Mouse (Mus musculus) embryonic fibroblast, embryonic 13.5 days (primary cell): ENCODE data around the gene Obsl1. TPM values are rescaled to one million over a fixed set of nuclear protein-coding genes. Genes with fewer than 3 reads are reported as not detected.

Experiments
- H3K27ac ChIP-seq: 2 replicates; pipeline ENCODE4 v1.5.1; 2012; ENCODE audit warnings: low read length, control low read depth, inconsistent platforms; ENCODE audit not compliant: insufficient read depth
- H3K4me1 ChIP-seq: 2 replicates; pipeline ENCODE4 v1.6.1; 2011; ENCODE audit warnings: low read length; ENCODE audit not compliant: control insufficient read depth, insufficient read depth
- H3K4me3 ChIP-seq: 2 replicates; pipeline ENCODE4 v1.5.1; 2011; ENCODE audit warnings: mild to moderate bottlenecking, control low read depth, low read length; ENCODE audit not compliant: insufficient read depth
- CTCF ChIP-seq: IDR thresholded peaks from 2 replicates; pipeline ENCODE4 v1.5.1; 2011; ENCODE audit warnings: mild to moderate bottlenecking, control low read depth, low read length, moderate library complexity, borderline replicate concordance; ENCODE audit not compliant: insufficient read depth
- POLR2A ChIP-seq: IDR thresholded peaks from 2 replicates; pipeline ENCODE4 v1.6.1; 2011; ENCODE audit warnings: low read depth, mild to moderate bottlenecking, control low read depth, low read length, moderate library complexity
- polyA plus RNA-seq: library from polyadenylated mRNA; stranded (reverse); fragments of >200 nt; gene quantifications from 2 replicates; pipeline ENCODE4 v1.2.4, GENCODE M21; 2011; ENCODE audit warnings: low read depth; ENCODE audit not compliant: missing spikeins, insufficient read length

Obsl1 gene
- polyA plus RNA-seq, 1 experiment, result 40.0 TPM

DNA sequence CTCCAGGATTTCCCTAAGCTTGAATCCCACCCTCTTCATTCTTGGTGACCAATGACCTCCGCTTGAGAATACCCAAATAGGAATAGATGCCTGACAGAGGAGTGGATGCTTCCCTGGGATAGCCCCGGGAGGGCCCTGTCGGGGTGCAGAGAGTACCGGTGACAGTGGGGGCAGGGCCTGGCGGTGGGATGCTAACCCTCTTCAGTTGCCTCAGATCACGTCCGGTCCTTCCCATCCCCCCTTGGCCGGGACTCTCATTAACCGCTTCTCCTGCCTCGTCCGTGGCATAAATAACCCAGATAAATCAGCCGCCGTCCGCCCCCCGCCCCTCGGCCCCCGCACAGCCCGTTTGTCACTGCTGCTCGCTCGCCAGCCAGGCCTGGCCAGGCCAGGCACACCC, 59.6 kb downstream of the Obsl1 start:
- Histone ChIP-seq H3K4me3 (no peak overlapping the region), H3K27ac (no peak overlapping the region)

DNA sequence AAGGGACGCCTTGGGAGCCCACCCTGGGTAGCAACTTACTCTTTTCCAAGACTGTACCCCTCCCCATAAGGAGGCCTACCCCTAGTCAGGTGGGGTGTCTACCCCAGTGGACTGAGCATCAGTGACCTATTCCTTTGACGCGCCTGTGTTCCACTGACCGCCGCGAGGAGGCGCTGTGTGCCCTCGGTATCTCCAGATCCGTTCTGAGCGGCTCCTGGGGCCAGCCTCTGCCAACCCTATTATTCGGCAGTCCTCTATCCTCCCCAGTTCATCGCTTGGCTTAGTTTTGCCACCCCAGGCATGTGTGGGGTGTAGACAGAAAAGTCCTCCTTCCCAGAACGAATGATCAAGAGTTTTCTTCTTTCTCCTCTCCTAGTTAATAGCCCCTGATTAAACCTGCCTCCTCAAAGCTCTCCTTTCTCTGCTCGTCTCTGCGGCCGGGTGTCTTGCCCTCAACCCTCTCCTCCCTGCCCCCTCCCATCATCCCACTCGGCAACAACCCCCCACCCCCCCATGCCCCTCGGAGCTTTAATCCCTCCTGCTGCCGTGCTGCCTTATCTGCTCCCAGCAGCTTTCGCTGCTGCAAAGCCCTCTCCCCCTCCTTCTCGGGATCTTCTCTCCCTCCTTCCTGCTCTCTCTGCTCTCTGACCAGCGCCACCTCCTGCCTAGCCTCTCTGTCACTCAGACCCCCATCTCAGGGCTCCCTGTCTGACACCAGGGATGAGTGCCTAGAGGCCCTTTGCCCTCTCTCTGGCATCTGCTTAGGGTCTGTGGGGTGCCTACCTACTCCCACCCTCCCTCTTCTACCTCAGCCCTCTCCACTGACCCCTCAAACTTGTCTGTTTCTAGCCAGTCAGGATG, 60.3 kb downstream of the Obsl1 start:
- Histone ChIP-seq H3K4me1 (0 out of 2 replicates have a peak, but pooled peaks cover 2% of the 10 kb centered on the region), H3K27ac (no peak overlapping the region), H3K4me3 (no peak overlapping the region)
- TF ChIP-seq POLR2A, result no peak
- TF ChIP-seq CTCF, result peak; percentile 98

More for the DNA sequence above, 59.6 kb downstream of the Obsl1 start:
- 0 out of 2 replicates have a peak, but pooled peaks cover 2% of the 10 kb centered on the region for H3K4me1 ChIP-seq
- TF ChIP-seq POLR2A (no peak), CTCF (no peak)

DNA sequence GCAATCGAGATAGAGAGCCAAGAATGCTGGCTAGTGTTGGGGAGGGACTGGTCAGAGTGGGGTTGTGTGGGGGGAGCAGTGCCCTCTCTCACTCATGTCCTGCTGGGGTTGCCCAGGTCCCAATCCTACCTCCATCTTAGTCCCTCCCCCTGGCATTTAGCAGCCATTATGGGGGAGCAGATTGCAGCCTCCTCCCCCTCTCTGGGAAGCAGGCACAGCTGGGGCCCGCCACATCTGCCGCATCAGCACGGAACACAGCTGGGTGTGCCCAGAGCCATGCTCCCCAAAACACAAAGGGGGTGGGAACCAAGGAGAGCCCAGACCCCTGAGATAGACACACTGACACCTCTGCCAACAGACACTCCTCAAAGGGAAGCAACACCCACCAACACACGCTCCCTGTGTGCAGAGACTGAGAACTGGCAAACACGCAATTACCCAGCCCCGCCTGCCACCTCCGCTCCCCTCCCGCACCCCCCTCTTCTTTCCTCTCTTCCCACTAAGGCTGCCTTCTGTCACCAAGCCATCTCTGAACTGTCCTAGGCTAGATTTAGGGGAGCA, 61.0 kb downstream of the Obsl1 start:
- H3K4me1 ChIP-seq, result 0 out of 2 replicates have a peak, but pooled peaks cover 2% of the 10 kb centered on the region
- TF ChIP-seq CTCF, result no peak
- TF ChIP-seq POLR2A, result no peak
- no peak overlapping the region for H3K27ac ChIP-seq
- no peak overlapping the region for H3K4me3 ChIP-seq

DNA sequence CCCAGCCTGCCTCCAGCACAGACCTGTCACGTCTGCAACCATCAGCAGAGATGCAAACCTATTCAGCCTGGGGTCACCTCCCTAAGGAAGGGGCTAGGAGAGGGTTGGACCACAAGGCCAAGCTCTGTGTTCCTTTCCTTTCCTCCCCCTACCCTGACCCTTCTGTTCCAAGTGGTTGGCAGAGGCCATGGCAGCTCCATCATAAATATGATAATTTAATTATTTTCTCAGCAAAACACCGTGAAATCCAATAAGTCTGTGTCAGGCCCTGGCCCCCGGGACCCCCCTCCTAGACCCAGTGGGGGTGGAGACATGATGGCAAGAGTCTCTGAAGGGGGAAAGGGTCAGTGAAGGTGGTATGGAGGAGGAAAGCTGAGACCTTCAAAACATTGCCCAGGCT, 62.0 kb downstream of the Obsl1 start:
- no peak overlapping the region for H3K27ac ChIP-seq
- no peak overlapping the region for H3K4me3 ChIP-seq
- TF ChIP-seq POLR2A (no peak), CTCF (no peak)
- H3K4me1 ChIP-seq, result 0 out of 2 replicates have a peak, but pooled peaks cover 2% of the 10 kb centered on the region

DNA sequence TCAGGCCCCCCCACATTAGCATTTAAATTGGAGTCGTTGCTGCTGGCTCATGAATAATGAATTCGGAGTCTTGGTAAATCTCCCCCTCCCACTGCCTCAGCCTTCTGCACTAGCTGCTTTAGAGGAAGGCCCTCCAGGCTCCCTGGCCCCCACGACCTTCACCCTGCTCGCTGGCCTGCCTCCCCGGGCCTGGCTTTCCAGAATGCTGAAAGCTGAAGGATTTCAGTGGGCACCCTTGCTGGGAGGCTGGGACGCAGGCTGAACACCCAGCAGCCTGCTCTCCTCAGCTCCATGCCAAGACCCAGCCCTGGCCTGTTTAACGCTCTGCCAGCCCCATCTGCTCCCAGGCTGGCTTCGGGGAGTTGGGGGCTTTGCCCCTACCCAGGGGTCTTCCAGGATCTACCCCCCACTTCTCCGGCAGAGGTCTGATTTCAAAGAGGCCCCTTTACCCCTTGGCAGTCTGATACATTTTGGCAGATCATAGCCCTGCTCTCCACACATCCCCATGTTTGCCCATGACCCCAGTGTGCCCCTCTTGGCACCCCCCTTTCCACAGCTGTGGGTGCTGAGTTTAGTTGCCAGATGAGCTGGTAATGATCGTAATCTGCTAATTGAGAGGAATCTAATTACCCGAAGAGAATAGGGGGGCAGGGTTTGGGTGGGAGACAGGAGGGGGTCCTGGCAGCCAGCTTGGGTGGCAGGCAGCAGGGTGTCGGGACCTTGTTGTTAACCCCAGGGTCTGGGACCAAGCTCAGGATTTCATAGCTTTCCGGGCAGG, 62.8 kb downstream of the Obsl1 start:
- no peak overlapping the region for H3K27ac ChIP-seq
- H3K4me1 ChIP-seq, result 0 out of 2 replicates have a peak, but pooled peaks cover 2% of the 10 kb centered on the region
- TF ChIP-seq POLR2A, result no peak
- TF ChIP-seq CTCF, result no peak
- no peak overlapping the region for H3K4me3 ChIP-seq

DNA sequence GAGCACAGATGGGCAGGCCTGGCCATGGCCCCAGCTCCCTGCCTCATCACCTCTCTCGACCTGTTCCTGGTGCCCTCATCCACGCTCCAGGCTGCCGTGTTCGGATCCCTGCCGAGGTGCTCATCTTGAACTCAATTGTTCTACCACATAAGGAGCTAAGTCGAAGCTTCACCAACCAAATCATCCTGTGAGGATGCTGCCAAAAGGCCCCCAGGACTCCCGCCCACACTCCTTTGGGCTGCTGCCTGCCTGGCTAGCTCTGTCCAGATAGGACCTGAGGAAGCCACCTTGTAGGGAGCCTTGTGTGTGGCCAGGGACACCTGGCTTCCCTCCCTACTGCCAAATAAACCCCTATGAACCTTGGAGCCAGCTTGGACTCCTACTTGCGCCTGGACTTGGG, 63.4 kb downstream of the Obsl1 start:
- H3K4me3 ChIP-seq, result no peak overlapping the region
- H3K4me1 ChIP-seq, result 0 out of 2 replicates have a peak, but pooled peaks cover 2% of the 10 kb centered on the region
- H3K27ac ChIP-seq, result no peak overlapping the region
- TF ChIP-seq CTCF (no peak), POLR2A (no peak)

DNA sequence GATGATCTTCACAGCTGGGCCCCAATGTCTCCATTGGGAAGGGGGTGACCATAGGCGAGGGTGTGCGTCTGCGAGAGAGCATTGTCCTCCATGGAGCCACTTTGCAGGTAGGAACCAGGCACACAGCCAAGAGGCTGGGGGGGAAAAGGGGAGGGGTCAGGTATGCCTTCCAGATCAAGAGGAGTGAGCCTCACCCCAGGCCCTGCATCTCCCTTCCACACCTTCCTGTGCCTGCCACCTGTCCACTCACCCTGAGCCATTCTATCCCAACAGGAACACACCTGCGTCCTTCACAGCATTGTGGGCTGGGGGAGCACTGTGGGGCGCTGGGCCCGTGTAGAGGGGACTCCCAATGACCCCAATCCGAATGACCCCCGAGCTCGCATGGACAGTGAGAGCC, 64.1 kb downstream of the Obsl1 start:
- Histone ChIP-seq H3K27ac (no peak overlapping the region), H3K4me3 (no peak overlapping the region), H3K4me1 (no peaks in the 10 kb centered on the region)
- TF ChIP-seq POLR2A (no peak), CTCF (no peak)

DNA sequence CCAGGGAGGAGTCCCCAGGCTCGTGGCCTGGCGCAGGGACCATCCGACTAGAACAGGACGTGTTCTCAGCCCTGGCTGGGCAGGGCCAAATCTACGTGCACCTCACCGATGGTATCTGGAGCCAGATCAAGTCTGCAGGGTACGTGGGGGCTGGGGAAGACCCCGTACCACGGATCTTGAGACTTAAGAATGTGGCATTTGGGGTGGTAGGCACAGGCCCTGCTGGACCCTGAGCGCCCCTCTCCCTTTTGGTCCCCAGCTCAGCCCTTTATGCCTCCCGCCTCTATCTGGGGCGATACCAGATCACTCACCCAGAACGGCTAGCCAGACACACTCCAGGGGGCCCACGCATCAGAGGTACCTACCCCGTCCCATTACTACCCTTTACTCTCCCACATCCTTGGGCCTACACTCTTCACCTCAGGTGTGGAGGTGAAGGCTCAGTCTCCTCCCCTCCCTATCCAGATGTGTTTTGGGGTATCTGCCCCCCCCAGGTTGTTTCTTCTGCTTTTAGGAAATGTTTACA, 64.7 kb downstream of the Obsl1 start:
- Histone ChIP-seq H3K4me3 (no peak overlapping the region), H3K27ac (no peak overlapping the region), H3K4me1 (no peaks in the 10 kb centered on the region)
- TF ChIP-seq CTCF, result no peak
- no peak for TF ChIP-seq POLR2A

DNA sequence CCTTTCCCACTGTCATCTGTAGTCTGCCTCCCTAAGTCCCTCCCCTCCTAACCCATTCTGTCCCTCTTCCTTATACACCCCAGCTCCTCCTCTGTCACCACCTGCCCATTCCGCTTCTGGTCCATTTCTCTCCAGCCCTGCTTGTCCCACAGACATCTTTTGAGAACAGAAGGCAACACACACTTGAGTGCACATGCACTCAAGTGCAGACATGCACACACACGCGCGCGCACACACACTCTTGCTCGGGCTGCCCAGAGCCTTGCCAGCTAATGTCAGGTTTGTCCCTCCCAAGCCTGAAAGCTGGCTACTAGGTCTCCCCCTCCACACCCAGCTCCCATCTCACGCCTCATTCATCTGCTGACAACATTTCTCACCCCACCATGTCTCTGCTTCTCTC, 65.6 kb downstream of the Obsl1 start:
- Histone ChIP-seq H3K4me3 (no peak overlapping the region), H3K27ac (no peak overlapping the region), H3K4me1 (no peaks in the 10 kb centered on the region)
- no peak for TF ChIP-seq POLR2A
- TF ChIP-seq CTCF, result no peak
